Mouse (Mus musculus): ENCODE data around the gene Bin2. TPM values are rescaled to one million over a fixed set of nuclear protein-coding genes. Genes with fewer than 3 reads are reported as not detected.

The Bin2 gene
- polyA plus RNA-seq, 1 experiment from 2014 or later, result 2.4 TPM

- Histone ChIP-seq H3K4me2 (no peak overlapping the region), H3K9ac (no peak overlapping the region), H3K36me3 (no peaks in the 10 kb centered on the region), H3K4me1 (replicated peaks) (peaks cover 16% of the 10 kb centered on the region), H3K27ac (no peak overlapping the region), H3K27me3 (peaks cover 45% of the 10 kb centered on the region), H3K4me3 (no peak overlapping the region), H3K9me3 (no peaks in the 10 kb centered on the region)
- ATAC-seq (ENCODE audit: low FRiP score), result no peak
- WGBS, result 81% methylated on average over 16 of the region's 16 CpGs
Observed at GRCm38 (mm10) chr15:100639972-100640750, 29.2 kb downstream of the Bin2 start.

GRCm38 (mm10) chr15:100637661-100638060 is 31.7 kb downstream of the Bin2 start:
- no peaks in the 10 kb centered on the region for H3K36me3 ChIP-seq
- H3K9ac ChIP-seq, result no peak overlapping the region
- no peak overlapping the region for H3K27ac ChIP-seq
- WGBS, result 20% methylated on average over 6 of the region's 6 CpGs
- no peak overlapping the region for H3K4me2 ChIP-seq
- H3K9me3 ChIP-seq, result no peaks in the 10 kb centered on the region
- peaks cover 68% of the 10 kb centered on the region for H3K27me3 ChIP-seq
- peaks cover 16% of the 10 kb centered on the region for H3K4me1 ChIP-seq (replicated peaks)
- ATAC-seq (ENCODE audit: low FRiP score), result no peak
- no peak overlapping the region for H3K4me3 ChIP-seq

- 1% methylated on average over 52 of the region's 77 CpGs for WGBS
- ATAC-seq (ENCODE audit: low FRiP score), result no peak
Observed at GRCm38 (mm10) chr15:100636700-100637501, 32.5 kb downstream of the Bin2 start, which contains the start of gene Smagp. Gene Smagp (minus strand): TSS chr15:100636940.

GRCm38 (mm10) chr15:100635851-100636645 is 33.3 kb downstream of the Bin2 start:
- H3K4me3 ChIP-seq, result peak overlapping the region; percentile 47
- ATAC-seq (ENCODE audit: low FRiP score), result no peak
- H3K4me2 ChIP-seq, result peak overlapping the region; percentile 72
- no peaks in the 10 kb centered on the region for H3K36me3 ChIP-seq
- no peaks in the 10 kb centered on the region for H3K9me3 ChIP-seq
- peak overlapping the region; percentile 53 for H3K9ac ChIP-seq
- no peak overlapping the region for H3K27ac ChIP-seq
- H3K27me3 ChIP-seq, result peaks cover 78% of the 10 kb centered on the region
- peaks cover 16% of the 10 kb centered on the region for H3K4me1 ChIP-seq (replicated peaks)
- WGBS, result 4% methylated on average over 38 of the region's 38 CpGs

More at GRCm38 (mm10) chr15:100636700-100637501, 32.5 kb downstream of the Bin2 start, which contains the start of gene Smagp:
- Histone ChIP-seq H3K4me1 (replicated peaks) (peaks cover 16% of the 10 kb centered on the region), H3K9ac (peak within 1 kb of the TSS; percentile 53), H3K4me2 (peak within 1 kb of the TSS; percentile 72), H3K9me3 (no peaks in the 10 kb centered on the region), H3K27ac (no peak within 1 kb of the TSS), H3K27me3 (peaks cover 73% of the 10 kb centered on the region), H3K36me3 (no peaks in the 10 kb centered on the region), H3K4me3 (peak within 1 kb of the TSS; percentile 47)

- no peak overlapping the region for H3K4me3 ChIP-seq
- peaks cover 16% of the 10 kb centered on the region for H3K4me1 ChIP-seq (replicated peaks)
- no peaks in the 10 kb centered on the region for H3K9me3 ChIP-seq
- no peaks in the 10 kb centered on the region for H3K36me3 ChIP-seq
- no peak overlapping the region for H3K27ac ChIP-seq
- WGBS, result 5% methylated on average over 9 of the region's 9 CpGs
- H3K4me2 ChIP-seq, result no peak overlapping the region
- peaks cover 75% of the 10 kb centered on the region for H3K27me3 ChIP-seq
- no peak for ATAC-seq (ENCODE audit: low FRiP score)
- H3K9ac ChIP-seq, result no peak overlapping the region
Observed at GRCm38 (mm10) chr15:100635239-100635638, 34.1 kb downstream of the Bin2 start.

- Histone ChIP-seq H3K9me3 (no peaks in the 10 kb centered on the region), H3K4me3 (no peak overlapping the region), H3K36me3 (no peaks in the 10 kb centered on the region), H3K27ac (no peak overlapping the region), H3K27me3 (peaks cover 65% of the 10 kb centered on the region), H3K4me1 (replicated peaks) (peaks cover 17% of the 10 kb centered on the region), H3K9ac (no peak overlapping the region), H3K4me2 (no peak overlapping the region)
- no peak for ATAC-seq (ENCODE audit: low FRiP score)
- WGBS, result 87% methylated on average over 10 of the region's 10 CpGs
Observed at GRCm38 (mm10) chr15:100633341-100633740, 36.0 kb downstream of the Bin2 start.

GRCm38 (mm10) chr15:100632323-100632722 is 37.0 kb downstream of the Bin2 start:
- Histone ChIP-seq H3K36me3 (no peaks in the 10 kb centered on the region), H3K9me3 (no peaks in the 10 kb centered on the region), H3K27me3 (peaks cover 60% of the 10 kb centered on the region), H3K9ac (no peak overlapping the region), H3K4me2 (no peak overlapping the region), H3K4me1 (replicated peaks) (peaks cover 22% of the 10 kb centered on the region), H3K4me3 (no peak overlapping the region), H3K27ac (no peak overlapping the region)
- ATAC-seq (ENCODE audit: low FRiP score), result no peak
- WGBS, result 92% methylated on average over 5 of the region's 5 CpGs

GRCm38 (mm10) chr15:100631454-100632170 is 37.7 kb downstream of the Bin2 start:
- Histone ChIP-seq H3K27ac (no peak overlapping the region), H3K9me3 (no peaks in the 10 kb centered on the region), H3K27me3 (peaks cover 53% of the 10 kb centered on the region), H3K4me1 (replicated peaks) (peaks cover 15% of the 10 kb centered on the region), H3K36me3 (no peaks in the 10 kb centered on the region), H3K4me3 (no peak overlapping the region), H3K4me2 (no peak overlapping the region), H3K9ac (no peak overlapping the region)
- 84% methylated on average over 12 of the region's 12 CpGs for WGBS
- no peak for ATAC-seq (ENCODE audit: low FRiP score)

- H3K4me3 ChIP-seq, result no peak overlapping the region
- 37% methylated on average over 3 of the region's 3 CpGs for WGBS
- no peak overlapping the region for H3K9ac ChIP-seq
- no peaks in the 10 kb centered on the region for H3K9me3 ChIP-seq
- H3K36me3 ChIP-seq, result no peaks in the 10 kb centered on the region
- peaks cover 7% of the 10 kb centered on the region for H3K4me1 ChIP-seq (replicated peaks)
- no peak overlapping the region for H3K4me2 ChIP-seq
- ATAC-seq (ENCODE audit: low FRiP score), result no peak
- peaks cover 38% of the 10 kb centered on the region for H3K27me3 ChIP-seq
- no peak overlapping the region for H3K27ac ChIP-seq
Observed at GRCm38 (mm10) chr15:100630126-100630525, 39.2 kb downstream of the Bin2 start.

GRCm38 (mm10) chr15:100628797-100629196 is 40.6 kb downstream of the Bin2 start:
- Histone ChIP-seq H3K4me2 (no peak overlapping the region), H3K4me3 (no peak overlapping the region), H3K9ac (no peak overlapping the region), H3K9me3 (no peaks in the 10 kb centered on the region), H3K27me3 (peaks cover 26% of the 10 kb centered on the region), H3K36me3 (no peaks in the 10 kb centered on the region), H3K4me1 (replicated peaks) (peaks cover 7% of the 10 kb centered on the region), H3K27ac (no peak overlapping the region)
- 49% methylated on average over 7 of the region's 7 CpGs for WGBS
- no peak for ATAC-seq (ENCODE audit: low FRiP score)

GRCm38 (mm10) chr15:100627774-100628370 is 41.5 kb downstream of the Bin2 start:
- no peaks in the 10 kb centered on the region for H3K9me3 ChIP-seq
- 0 out of 2 replicates have a peak overlapping the region, but pooled peaks have one; percentile 1 for H3K4me2 ChIP-seq

More at GRCm38 (mm10) chr15:100627774-100628370, 41.5 kb downstream of the Bin2 start:
- no peaks in the 10 kb centered on the region for H3K36me3 ChIP-seq
- H3K4me1 ChIP-seq (replicated peaks), result peaks cover 7% of the 10 kb centered on the region
- ATAC-seq (ENCODE audit: low FRiP score), result no peak
- H3K9ac ChIP-seq, result no peak overlapping the region
- WGBS, result 6% methylated on average over 11 of the region's 11 CpGs
- H3K27ac ChIP-seq, result no peak overlapping the region
- H3K27me3 ChIP-seq, result peaks cover 18% of the 10 kb centered on the region; the same call in 1 of the 2 replicates
- H3K4me3 ChIP-seq, result no peak overlapping the region

Measured in hindbrain, embryonic 13.5 days (tissue).